Mouse (Mus musculus) brain, embryonic 18.5 days (tissue): ENCODE data around the gene Sult1c2.
A peak's percentile ranks its signal among the peaks of the same experiment; 100 is the strongest.
"Not testable (repeated sequence)": the region's sequence is repeated elsewhere in the genome, so short reads cannot be mapped to it uniquely, and the experiment has no call there.

ENCODE experiments used
- DNase-seq: peaks from one replicate; pipeline ENCODE4 v3.0.0-alpha.2; 2012; ENCODE audit warnings: low read depth, low spot score

Gene Sult1c2

GRCm38 (mm10) chr17:53846206-53846605 is at the start of gene Sult1c2:
TSS of gene Sult1c2 (minus strand) at chr17:53846339.
- no peak for DNase-seq

GRCm38 (mm10) chr17:53879006-53879675 is 33.0 kb upstream of the Sult1c2 start:
- not testable (repeated sequence) for DNase-seq

- no peak for DNase-seq
Measured at GRCm38 (mm10) chr17:53874433-53874832, 28.3 kb upstream of the Sult1c2 start.

- no peak for DNase-seq
Measured at GRCm38 (mm10) chr17:53872192-53872591, 26.1 kb upstream of the Sult1c2 start.

GRCm38 (mm10) chr17:53869931-53870330 is 23.8 kb upstream of the Sult1c2 start:
- DNase-seq, result no peak

GRCm38 (mm10) chr17:53865260-53865955 is 19.3 kb upstream of the Sult1c2 start:
- DNase-seq, result no peak

GRCm38 (mm10) chr17:53860548-53860947 is 14.4 kb upstream of the Sult1c2 start:
- DNase-seq, result no peak

- no peak for DNase-seq
Measured at GRCm38 (mm10) chr17:53854992-53855391, 8.9 kb upstream of the Sult1c2 start.

GRCm38 (mm10) chr17:53845796-53846195 is 343 bp downstream of the Sult1c2 start:
- DNase-seq, result no peak

- peak; percentile 4 for DNase-seq
Measured at GRCm38 (mm10) chr17:53833366-53833765, 12.8 kb downstream of the Sult1c2 start.

GRCm38 (mm10) chr17:53803974-53804373 is 42.2 kb downstream of the Sult1c2 start:
- not testable (repeated sequence) for DNase-seq

GRCm38 (mm10) chr17:53783381-53783780 is 62.8 kb downstream of the Sult1c2 start:
- DNase-seq, result no peak
